Mouse (Mus musculus) testis, adult 2 months (tissue): ENCODE results near the gene Klhl25. TPM values are rescaled to one million over a fixed set of nuclear protein-coding genes. Genes with fewer than 3 reads are reported as not detected.

Experiments used
- H3K27ac ChIP-seq: fragments of 200-500 bp; 2 replicates; pipeline ENCODE4 v1.5.1; 2012; ENCODE audit warnings: low read depth, low read length; ENCODE audit not compliant: control insufficient read depth, insufficient read depth
- H3K27me3 ChIP-seq: fragments of 200-500 bp; 2 replicates; pipeline ENCODE4 v1.6.1; 2012; ENCODE audit warnings: mild to moderate bottlenecking, low read length, moderate library complexity; ENCODE audit not compliant: control insufficient read depth, insufficient read depth
- H3K36me3 ChIP-seq: fragments of 200-500 bp; 2 replicates; pipeline ENCODE4 v1.6.1; 2012; ENCODE audit warnings: mild to moderate bottlenecking, low read length; ENCODE audit not compliant: control insufficient read depth, insufficient read depth
- H3K4me1 ChIP-seq: fragments of 200-500 bp; 2 replicates; pipeline ENCODE4 v1.6.1; 2012; ENCODE audit warnings: low read length; ENCODE audit not compliant: control insufficient read depth, insufficient read depth
- H3K4me3 ChIP-seq: fragments of 200-500 bp; 2 replicates; pipeline ENCODE4 v1.5.1; 2012; ENCODE audit warnings: low read depth, mild to moderate bottlenecking, low read length, moderate library complexity, mixed read lengths; ENCODE audit not compliant: control insufficient read depth
- CTCF ChIP-seq: fragments of 200-500 bp; IDR thresholded peaks from 2 replicates; pipeline ENCODE4 v1.5.1; 2012; ENCODE audit warnings: low read depth, mild to moderate bottlenecking, inconsistent platforms, low read length, moderate library complexity; ENCODE audit not compliant: control insufficient read depth, insufficient read depth, insufficient replicate concordance
- POLR2A ChIP-seq: fragments of 200-500 bp; IDR thresholded peaks from 2 replicates; pipeline ENCODE4 v1.6.1; 2012; ENCODE audit warnings: low read depth, mild to moderate bottlenecking, inconsistent platforms, low read length, moderate library complexity; ENCODE audit not compliant: control insufficient read depth
- polyA plus RNA-seq: library from polyadenylated mRNA; depleted of rRNA; stranded (reverse); fragments of >200 nt; gene quantifications from 2 replicates; pipeline ENCODE4 v1.2.3, GENCODE M21; 2012; rRNA removed

Klhl25 gene
- 45.3 and 46.7 TPM in 2 replicates for polyA plus RNA-seq

DNA sequence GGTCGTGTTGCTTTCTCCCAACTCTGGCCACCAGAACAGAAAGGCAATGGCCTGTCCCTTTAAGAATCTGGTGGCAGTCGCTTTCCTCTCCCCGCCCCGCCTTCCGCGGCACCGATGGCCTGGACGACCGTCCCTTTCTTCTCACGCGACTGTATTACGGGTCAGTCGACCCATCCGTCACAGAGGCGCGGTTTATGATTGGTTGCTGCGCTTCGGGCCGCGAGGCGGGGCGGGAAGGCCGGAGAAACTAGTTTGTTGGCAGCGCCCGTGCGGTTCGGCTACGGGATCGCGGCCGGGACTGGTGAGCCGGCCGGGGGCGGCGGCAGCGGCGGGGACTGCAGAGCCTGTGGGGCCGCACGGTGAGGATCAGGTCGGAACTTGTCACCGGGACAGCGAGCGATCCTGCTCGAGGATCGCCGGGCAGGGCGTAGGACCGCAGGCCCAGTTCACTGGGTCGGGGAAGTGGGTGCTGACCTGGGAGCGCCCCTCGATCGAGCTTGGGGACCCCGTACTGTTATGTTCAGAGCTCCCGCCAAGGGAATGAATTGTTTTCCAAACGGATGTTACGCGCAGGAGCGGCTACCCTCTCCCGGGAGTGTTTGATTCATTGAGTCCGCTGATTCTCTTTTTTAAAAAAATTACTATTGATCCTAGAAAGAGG, at the start of gene Klhl25:
Gene Klhl25, plus strand, starts transcription at position 196 of the 661 bp plus-strand sequence.
- no peaks in the 10 kb centered on the region for H3K27me3 ChIP-seq
- H3K4me1 ChIP-seq = peaks cover 10% of the 10 kb centered on the region
- H3K36me3 ChIP-seq = no peaks in the 10 kb centered on the region
- peak within 1 kb of the TSS; percentile 85 for H3K4me3 ChIP-seq
- H3K27ac ChIP-seq = peak within 1 kb of the TSS; percentile 88
- peak; percentile 91 for TF ChIP-seq POLR2A
- TF ChIP-seq CTCF = no peak

- Histone ChIP-seq H3K4me1 (no peaks in the 10 kb centered on the region), H3K36me3 (no peaks in the 10 kb centered on the region), H3K27me3 (no peaks in the 10 kb centered on the region), H3K4me3 (no peak overlapping the region), H3K27ac (no peak overlapping the region)
- TF ChIP-seq CTCF (no peak), POLR2A (no peak)
Observed at GRCm38 (mm10) chr7:75800530-75800929, 47.6 kb upstream of the Klhl25 start.

DNA sequence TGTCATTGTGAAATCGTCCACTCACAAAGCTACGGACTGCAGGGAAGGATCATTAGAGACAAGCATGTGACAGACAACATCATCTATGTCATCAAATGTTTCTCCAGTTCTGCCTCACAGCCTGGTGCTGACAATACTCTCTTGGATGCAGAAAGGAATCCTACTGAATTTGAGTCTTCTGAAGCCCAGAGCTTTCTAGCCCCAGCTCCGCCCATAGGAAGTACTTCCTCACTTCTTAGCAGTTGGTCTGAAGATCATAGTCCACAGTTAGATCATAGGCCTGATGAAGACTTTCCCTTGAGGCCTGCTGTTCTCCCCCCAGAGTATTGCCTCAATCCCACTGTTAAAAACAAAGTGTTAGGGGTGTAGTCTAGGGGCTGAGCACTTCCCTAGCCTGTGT, 47.1 kb upstream of the Klhl25 start:
- TF ChIP-seq POLR2A (no peak), CTCF (no peak)
- H3K4me1 ChIP-seq = no peaks in the 10 kb centered on the region
- no peak overlapping the region for H3K4me3 ChIP-seq
- H3K27ac ChIP-seq = no peak overlapping the region
- H3K36me3 ChIP-seq = no peaks in the 10 kb centered on the region
- no peaks in the 10 kb centered on the region for H3K27me3 ChIP-seq

DNA sequence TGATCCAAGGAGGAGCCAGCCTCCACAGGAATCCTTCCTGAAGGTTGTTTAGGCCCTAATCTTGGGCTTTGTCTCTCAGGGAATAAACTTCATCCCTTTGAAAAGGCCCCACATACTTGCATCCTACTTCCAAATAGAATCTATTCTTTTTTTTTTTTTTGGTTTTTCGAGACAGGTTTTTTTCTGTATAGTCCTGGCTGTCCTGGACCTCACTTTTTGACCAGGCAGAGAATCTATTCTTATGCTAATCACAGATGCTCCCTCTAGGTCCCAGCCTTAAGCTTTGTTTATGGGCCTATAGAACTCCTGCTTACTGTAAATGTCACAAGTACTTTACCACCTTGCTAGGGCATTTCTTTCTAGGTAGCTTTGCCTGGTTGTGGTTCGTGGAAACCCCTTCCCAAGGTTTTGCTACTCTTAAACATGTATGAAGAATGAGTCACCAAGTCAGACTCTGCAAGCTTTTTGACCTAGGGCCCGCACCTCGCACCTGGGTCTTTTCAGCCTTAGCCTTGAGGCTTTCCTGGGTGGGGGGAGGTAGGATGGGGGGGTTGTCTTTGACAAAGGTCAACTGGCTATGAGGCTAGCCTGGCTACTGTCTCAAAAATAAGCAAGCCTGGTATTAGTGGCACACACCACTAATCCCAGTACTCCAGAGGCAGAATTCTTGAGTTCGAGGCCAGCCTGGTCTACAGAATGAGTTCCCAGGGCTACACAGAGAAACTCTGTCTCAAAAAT, 46.3 kb upstream of the Klhl25 start:
- no peaks in the 10 kb centered on the region for H3K36me3 ChIP-seq
- TF ChIP-seq POLR2A (no peak), CTCF (no peak)
- H3K4me3 ChIP-seq = no peak overlapping the region
- no peaks in the 10 kb centered on the region for H3K27me3 ChIP-seq
- H3K4me1 ChIP-seq = no peaks in the 10 kb centered on the region; the same call in 1 of the 2 replicates
- H3K27ac ChIP-seq = no peak overlapping the region

- TF ChIP-seq POLR2A (no peak), CTCF (no peak)
- Histone ChIP-seq H3K4me1 (peaks cover 8% of the 10 kb centered on the region), H3K27ac (no peak overlapping the region), H3K4me3 (no peak overlapping the region), H3K36me3 (no peaks in the 10 kb centered on the region), H3K27me3 (no peaks in the 10 kb centered on the region)
Observed at GRCm38 (mm10) chr7:75802887-75803286, 45.2 kb upstream of the Klhl25 start.

GRCm38 (mm10) chr7:75806161-75806560, 41.9 kb upstream of the Klhl25 start:
- no peaks in the 10 kb centered on the region for H3K27me3 ChIP-seq
- peaks cover 8% of the 10 kb centered on the region for H3K4me1 ChIP-seq
- H3K4me3 ChIP-seq = no peak overlapping the region
- no peak overlapping the region for H3K27ac ChIP-seq
- TF ChIP-seq POLR2A = no peak
- no peaks in the 10 kb centered on the region for H3K36me3 ChIP-seq

GRCm38 (mm10) chr7:75806711-75807110, 41.4 kb upstream of the Klhl25 start:
- Histone ChIP-seq H3K27me3 (no peaks in the 10 kb centered on the region), H3K36me3 (no peaks in the 10 kb centered on the region), H3K4me3 (no peak overlapping the region), H3K4me1 (peaks cover 8% of the 10 kb centered on the region), H3K27ac (no peak overlapping the region)
- TF ChIP-seq POLR2A = no peak
- no peak for TF ChIP-seq CTCF
